Mouse (Mus musculus): ENCODE measurements around the gene Gm10160. TPM values are rescaled to one million over a fixed set of nuclear protein-coding genes. Genes with fewer than 3 reads are reported as not detected.

Gene Gm10160
- polyA plus RNA-seq, 1 experiment from 2014 or later = not detected

DNA sequence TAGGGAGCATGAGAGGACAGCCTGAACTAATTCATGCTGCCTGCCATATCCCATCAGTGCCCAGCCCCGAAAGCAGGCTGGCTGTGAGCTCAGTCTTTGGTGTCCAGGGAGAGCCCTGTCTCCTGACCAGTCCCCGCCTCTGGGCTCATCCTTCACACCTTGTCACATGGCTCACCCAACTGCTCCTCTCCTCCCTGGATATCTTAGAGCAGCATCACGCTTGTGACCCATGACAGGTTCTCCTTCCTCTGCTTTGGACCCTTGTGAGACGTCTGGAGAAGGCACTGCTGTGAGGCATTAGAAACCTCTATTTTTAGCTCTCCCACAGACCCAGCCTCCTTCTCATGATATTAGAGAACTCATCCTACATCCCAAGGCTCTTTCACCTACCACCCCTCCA, 6.3 kb upstream of the Gm10160 start:
- Histone ChIP-seq H3K9ac (ENCODE audit: low read length) (no peak overlapping the region), H3K4me1 (ENCODE audit: control insufficient read depth, insufficient read depth, low read length) (peaks cover 26% of the 10 kb centered on the region), H3K4me2 (ENCODE audit: low read depth, low read length) (peak overlapping the region; percentile 27; the same call in 1 of the 2 replicates), H3K27me3 (ENCODE audit: control insufficient read depth, insufficient read depth, low read length) (no peaks in the 10 kb centered on the region), H3K27ac (ENCODE audit: low read length) (peak overlapping the region; percentile 71; the same call in 1 of the 2 replicates), H3K9me3 (replicated peaks; ENCODE audit: control insufficient read depth, low read length) (no peaks in the 10 kb centered on the region), H3K4me3 (ENCODE audit: low read length) (no peak overlapping the region), H3K36me3 (ENCODE audit: control insufficient read depth, insufficient read depth) (peaks cover 8% of the 10 kb centered on the region; the same call in 1 of the 2 replicates)
- ATAC-seq (replicated peaks; ENCODE audit: extremely low read depth, insufficient read depth, low FRiP score) = no peak
- WGBS = 50% methylated on average over 4 of the region's 4 CpGs

GRCm38 (mm10) chr7:81861461-81861860, 5.9 kb upstream of the Gm10160 start:
- Histone ChIP-seq H3K4me1 (ENCODE audit: control insufficient read depth, insufficient read depth, low read length) (peaks cover 26% of the 10 kb centered on the region), H3K4me2 (ENCODE audit: low read depth, low read length) (peak overlapping the region; percentile 27), H3K4me3 (ENCODE audit: low read length) (peak overlapping the region; percentile 71; the same call in 1 of the 2 replicates), H3K36me3 (ENCODE audit: control insufficient read depth, insufficient read depth) (peaks cover 8% of the 10 kb centered on the region; the same call in 1 of the 2 replicates), H3K9ac (ENCODE audit: low read length) (peak overlapping the region; percentile 18; the same call in 1 of the 2 replicates), H3K27ac (ENCODE audit: low read length) (peak overlapping the region; percentile 47; the same call in 1 of the 2 replicates), H3K9me3 (replicated peaks; ENCODE audit: control insufficient read depth, low read length) (no peaks in the 10 kb centered on the region), H3K27me3 (ENCODE audit: control insufficient read depth, insufficient read depth, low read length) (no peaks in the 10 kb centered on the region)
- ATAC-seq (replicated peaks; ENCODE audit: extremely low read depth, insufficient read depth, low FRiP score) = no peak
- WGBS = 74% methylated on average over 2 of the region's 2 CpGs

DNA sequence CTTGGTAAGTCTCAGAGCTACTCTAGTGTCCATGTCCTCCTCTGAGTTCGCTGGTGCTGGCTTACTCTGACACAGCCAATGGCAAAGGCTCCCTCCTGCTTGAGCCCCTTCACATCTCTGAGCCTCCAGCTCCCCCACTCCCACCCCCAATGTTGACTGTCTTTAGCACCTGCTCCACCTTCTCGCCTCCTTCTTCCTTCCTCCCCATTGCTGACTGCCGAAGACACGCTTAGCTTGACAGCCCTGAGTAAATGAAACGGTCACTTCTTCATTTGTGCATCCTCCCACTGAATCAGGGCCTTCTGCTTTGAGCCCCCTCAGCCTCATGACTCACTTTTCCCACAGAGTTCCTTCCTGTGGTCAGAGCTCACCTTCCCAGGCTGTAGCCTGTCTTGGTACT, 5.4 kb upstream of the Gm10160 start:
- H3K36me3 ChIP-seq (ENCODE audit: control insufficient read depth, insufficient read depth) = peaks cover 7% of the 10 kb centered on the region; the same call in 1 of the 2 replicates
- H3K4me3 ChIP-seq (ENCODE audit: low read length) = peak overlapping the region; percentile 71
- H3K27ac ChIP-seq (ENCODE audit: low read length) = peak overlapping the region; percentile 47; the same call in 1 of the 2 replicates
- no peak for ATAC-seq (replicated peaks; ENCODE audit: extremely low read depth, insufficient read depth, low FRiP score)
- WGBS = 56% methylated on average over 5 of the region's 5 CpGs
- H3K4me2 ChIP-seq (ENCODE audit: low read depth, low read length) = peak overlapping the region; percentile 87
- peaks cover 26% of the 10 kb centered on the region for H3K4me1 ChIP-seq (ENCODE audit: control insufficient read depth, insufficient read depth, low read length)
- no peaks in the 10 kb centered on the region for H3K27me3 ChIP-seq (ENCODE audit: control insufficient read depth, insufficient read depth, low read length)
- H3K9me3 ChIP-seq (replicated peaks; ENCODE audit: control insufficient read depth, low read length) = no peaks in the 10 kb centered on the region
- H3K9ac ChIP-seq (ENCODE audit: low read length) = peak overlapping the region; percentile 23; the same call in 1 of the 2 replicates

- ATAC-seq (replicated peaks; ENCODE audit: extremely low read depth, insufficient read depth, low FRiP score) = 0 out of 2 replicates have a peak, but pooled peaks have one; percentile 11
- H3K27me3 ChIP-seq (ENCODE audit: control insufficient read depth, insufficient read depth, low read length) = no peaks in the 10 kb centered on the region
Observed at GRCm38 (mm10) chr7:81860071-81860470, 4.5 kb upstream of the Gm10160 start.

DNA sequence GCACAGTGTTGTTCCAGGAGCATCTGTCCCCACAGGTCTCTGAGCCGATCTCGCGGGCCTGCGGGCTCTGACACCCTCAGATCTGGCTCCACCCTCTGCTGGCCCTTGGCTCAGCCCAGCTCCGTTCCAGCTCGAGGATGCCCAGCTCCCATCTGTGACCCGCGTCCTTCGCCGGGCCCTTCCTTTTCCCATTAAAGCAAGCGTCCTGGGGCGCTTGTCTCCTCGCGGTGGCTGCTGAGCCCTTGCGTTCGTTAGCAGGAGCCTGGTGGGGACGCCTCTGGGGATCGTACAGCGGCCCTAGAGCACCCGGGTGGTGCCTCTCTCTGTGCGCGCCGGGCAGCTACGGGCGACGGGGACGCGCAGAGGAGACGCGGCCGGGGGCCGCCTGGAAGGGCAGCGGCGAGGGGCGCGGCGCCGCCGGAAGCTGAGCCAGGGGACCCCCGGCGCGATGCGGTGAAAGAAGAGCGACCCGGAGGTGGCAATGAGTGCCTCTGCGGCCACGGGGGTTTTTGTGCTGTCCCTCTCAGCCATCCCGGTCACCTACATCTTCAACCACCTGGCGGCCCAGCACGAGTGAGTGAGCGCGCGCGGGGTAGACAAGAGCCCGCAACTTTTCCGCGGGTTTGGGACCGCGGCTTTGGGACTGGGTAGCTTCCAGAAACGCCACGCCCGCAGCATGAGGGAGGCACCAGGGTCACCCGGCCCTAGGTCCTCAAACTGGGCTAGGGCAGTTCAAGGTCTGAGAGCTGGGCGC, 3.6 kb upstream of the Gm10160 start, which contains the start of gene Tm6sf1:
Tm6sf1 (plus strand) TSS at position 34 of the 754 bp plus-strand sequence.
- Histone ChIP-seq H3K27ac (ENCODE audit: low read length) (peak within 1 kb of the TSS; percentile 71), H3K36me3 (ENCODE audit: control insufficient read depth, insufficient read depth) (no peaks in the 10 kb centered on the region), H3K27me3 (ENCODE audit: control insufficient read depth, insufficient read depth, low read length) (no peaks in the 10 kb centered on the region), H3K4me3 (ENCODE audit: low read length) (peak within 1 kb of the TSS; percentile 71), H3K9me3 (replicated peaks; ENCODE audit: control insufficient read depth, low read length) (no peaks in the 10 kb centered on the region), H3K9ac (ENCODE audit: low read length) (peak within 1 kb of the TSS; percentile 83), H3K4me1 (ENCODE audit: control insufficient read depth, insufficient read depth, low read length) (peaks cover 36% of the 10 kb centered on the region), H3K4me2 (ENCODE audit: low read depth, low read length) (peak within 1 kb of the TSS; percentile 87)
- ATAC-seq (replicated peaks; ENCODE audit: extremely low read depth, insufficient read depth, low FRiP score) = peak; percentile 52; the same call in 1 of the 2 replicates
- under 1% methylated on average over 64 of the region's 64 CpGs for WGBS

More at GRCm38 (mm10) chr7:81860071-81860470, 4.5 kb upstream of the Gm10160 start:
- peak overlapping the region; percentile 87 for H3K4me2 ChIP-seq (ENCODE audit: low read depth, low read length)
- peaks cover 26% of the 10 kb centered on the region for H3K4me1 ChIP-seq (ENCODE audit: control insufficient read depth, insufficient read depth, low read length)
- peak overlapping the region; percentile 83 for H3K9ac ChIP-seq (ENCODE audit: low read length)
- peak overlapping the region; percentile 71 for H3K4me3 ChIP-seq (ENCODE audit: low read length)
- H3K36me3 ChIP-seq (ENCODE audit: control insufficient read depth, insufficient read depth) = no peaks in the 10 kb centered on the region; the same call in 1 of the 2 replicates
- peak overlapping the region; percentile 71 for H3K27ac ChIP-seq (ENCODE audit: low read length)
- H3K9me3 ChIP-seq (replicated peaks; ENCODE audit: control insufficient read depth, low read length) = no peaks in the 10 kb centered on the region
- 27% methylated on average over 11 of the region's 11 CpGs for WGBS

GRCm38 (mm10) chr7:81858236-81858635, 2.6 kb upstream of the Gm10160 start:
- Histone ChIP-seq H3K9ac (ENCODE audit: low read length) (peak overlapping the region; percentile 19; the same call in 1 of the 2 replicates), H3K4me2 (ENCODE audit: low read depth, low read length) (peak overlapping the region; percentile 87), H3K27ac (ENCODE audit: low read length) (0 out of 2 replicates have a peak overlapping the region, but pooled peaks have one; percentile 5), H3K9me3 (replicated peaks; ENCODE audit: control insufficient read depth, low read length) (no peaks in the 10 kb centered on the region), H3K27me3 (ENCODE audit: control insufficient read depth, insufficient read depth, low read length) (no peaks in the 10 kb centered on the region), H3K36me3 (ENCODE audit: control insufficient read depth, insufficient read depth) (no peaks in the 10 kb centered on the region), H3K4me1 (ENCODE audit: control insufficient read depth, insufficient read depth, low read length) (peaks cover 34% of the 10 kb centered on the region), H3K4me3 (ENCODE audit: low read length) (peak overlapping the region; percentile 71)
- no peak for ATAC-seq (replicated peaks; ENCODE audit: extremely low read depth, insufficient read depth, low FRiP score)
- WGBS = 16% methylated on average over 9 of the region's 9 CpGs

DNA sequence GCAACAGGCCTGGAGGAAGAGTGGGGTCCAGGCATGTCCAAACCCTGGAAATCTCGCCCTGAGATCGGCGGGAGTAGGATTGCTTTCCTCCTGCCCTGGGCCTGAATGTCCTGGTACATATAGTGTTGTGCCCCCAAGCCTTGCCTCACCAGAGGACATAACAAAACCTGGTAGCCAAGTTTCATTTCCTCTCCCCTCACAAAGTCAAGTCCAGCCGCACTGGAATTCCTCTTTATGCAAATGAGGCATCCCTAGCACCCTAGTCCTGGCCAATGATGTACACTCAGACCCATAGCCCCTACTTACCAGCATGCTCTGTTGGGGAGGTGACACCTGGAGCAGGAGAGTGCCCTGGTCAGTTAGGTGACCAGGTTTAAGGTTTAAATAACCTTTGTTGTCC, 627 bp upstream of the Gm10160 start:
- Histone ChIP-seq H3K4me2 (ENCODE audit: low read depth, low read length) (no peak overlapping the region), H3K9me3 (replicated peaks; ENCODE audit: control insufficient read depth, low read length) (no peaks in the 10 kb centered on the region), H3K9ac (ENCODE audit: low read length) (no peak overlapping the region), H3K4me3 (ENCODE audit: low read length) (no peak overlapping the region), H3K4me1 (ENCODE audit: control insufficient read depth, insufficient read depth, low read length) (peaks cover 29% of the 10 kb centered on the region), H3K27ac (ENCODE audit: low read length) (no peak overlapping the region), H3K36me3 (ENCODE audit: control insufficient read depth, insufficient read depth) (no peaks in the 10 kb centered on the region), H3K27me3 (ENCODE audit: control insufficient read depth, insufficient read depth, low read length) (no peaks in the 10 kb centered on the region)
- no peak for ATAC-seq (replicated peaks; ENCODE audit: extremely low read depth, insufficient read depth, low FRiP score)
- 77% methylated on average over 4 of the region's 4 CpGs for WGBS

DNA sequence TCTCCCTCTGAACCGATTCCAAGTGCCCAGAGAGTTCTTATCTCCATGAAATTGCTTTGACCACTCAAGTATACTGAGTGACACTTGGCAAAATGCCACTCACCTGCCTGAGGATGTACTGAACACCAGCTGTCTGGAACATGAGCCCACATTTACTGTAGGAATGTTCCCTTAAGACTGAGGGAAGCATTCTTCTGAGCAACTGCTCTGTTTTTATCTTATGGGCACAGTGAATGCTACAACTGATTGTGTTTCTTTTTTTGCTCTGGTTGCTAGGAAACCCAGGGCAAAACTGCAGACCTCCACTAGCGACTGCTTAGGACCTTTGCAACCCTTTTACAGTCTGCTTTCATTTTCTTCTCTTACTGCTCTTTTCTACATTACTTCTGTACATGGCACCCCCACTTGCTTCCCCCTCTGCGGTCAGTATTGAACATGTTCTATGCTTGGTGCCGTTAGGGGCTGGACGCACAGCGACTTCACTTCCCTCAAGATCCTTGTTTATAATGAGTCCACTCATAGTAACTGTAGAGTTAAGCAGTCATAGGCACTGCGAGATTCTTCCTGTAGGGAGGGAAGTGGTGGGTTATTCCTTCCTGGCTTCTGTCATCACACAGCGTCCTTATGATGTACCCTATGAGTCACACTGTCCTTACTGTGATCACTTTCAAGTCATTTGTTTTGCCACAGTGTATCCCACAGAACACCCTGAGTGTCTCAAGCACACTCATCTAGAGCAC, 856 bp downstream of the Gm10160 start:
- H3K27ac ChIP-seq (ENCODE audit: low read length) = peak overlapping the region; percentile 82
- H3K27me3 ChIP-seq (ENCODE audit: control insufficient read depth, insufficient read depth, low read length) = no peaks in the 10 kb centered on the region
- peak overlapping the region; percentile 39; the same call in 1 of the 2 replicates for H3K9ac ChIP-seq (ENCODE audit: low read length)
- 31% methylated on average over 8 of the region's 8 CpGs for WGBS
- H3K4me2 ChIP-seq (ENCODE audit: low read depth, low read length) = peak overlapping the region; percentile 57
- ATAC-seq (replicated peaks; ENCODE audit: extremely low read depth, insufficient read depth, low FRiP score) = peak; percentile 19; the same call in 1 of the 2 replicates
- H3K4me3 ChIP-seq (ENCODE audit: low read length) = peak overlapping the region; percentile 18; the same call in 1 of the 2 replicates
- no peaks in the 10 kb centered on the region for H3K9me3 ChIP-seq (replicated peaks; ENCODE audit: control insufficient read depth, low read length)
- peaks cover 23% of the 10 kb centered on the region for H3K4me1 ChIP-seq (ENCODE audit: control insufficient read depth, insufficient read depth, low read length)
- H3K36me3 ChIP-seq (ENCODE audit: control insufficient read depth, insufficient read depth) = no peaks in the 10 kb centered on the region

Data from heart, embryonic 16.5 days (tissue).